Mouse (Mus musculus): Measurements from ENCODE around the gene Cnpy2. TPM values are rescaled to one million over a fixed set of nuclear protein-coding genes. Genes with fewer than 3 reads are reported as not detected.
A peak's percentile ranks its signal among the peaks of the same experiment; 100 is the strongest.
"Not testable (repeated sequence)": the region's sequence is repeated elsewhere in the genome, so short reads cannot be mapped to it uniquely, and the experiment has no call there.

Cnpy2 gene
- polyA plus RNA-seq, 1 experiment from 2014 or later = 221 TPM

- not testable (repeated sequence) for H3K4me3 ChIP-seq (ENCODE audit: low read depth, low read length); H3K4me2 ChIP-seq; ATAC-seq (replicated peaks; ENCODE audit: low FRiP score); H3K27me3 ChIP-seq (replicated peaks; ENCODE audit: control insufficient read depth, insufficient read depth, low read length); H3K4me1 ChIP-seq (replicated peaks; ENCODE audit: control insufficient read depth, insufficient read depth, low read length); DNase-seq (ENCODE audit: low spot score); H3K27ac ChIP-seq (ENCODE audit: low read depth, low read length); H3K9ac ChIP-seq (ENCODE audit: low read depth, low read length); H3K9me3 ChIP-seq (ENCODE audit: control insufficient read depth, low read length)
- peaks cover 18% of the 10 kb centered on the region for H3K36me3 ChIP-seq (ENCODE audit: control insufficient read depth, insufficient read depth, low read length)
- WGBS = 100% methylated on average over 1 of the region's 1 CpGs
These were observed 31.7 kb upstream of the Cnpy2 start for GRCm38 (mm10) chr10:128290594-128290993.

GRCm38 (mm10) chr10:128296370-128297090 lies 25.7 kb upstream of the Cnpy2 start:
- WGBS = 67% methylated on average over 13 of the region's 13 CpGs
- H3K4me2 ChIP-seq = no peak overlapping the region
- H3K27me3 ChIP-seq (replicated peaks; ENCODE audit: control insufficient read depth, insufficient read depth, low read length) = no peaks in the 10 kb centered on the region
- H3K27ac ChIP-seq (ENCODE audit: low read depth, low read length) = no peak overlapping the region
- no peak overlapping the region for H3K4me3 ChIP-seq (ENCODE audit: low read depth, low read length)
- H3K9ac ChIP-seq (ENCODE audit: low read depth, low read length) = no peak overlapping the region
- no peak for DNase-seq (ENCODE audit: low spot score)
- H3K36me3 ChIP-seq (ENCODE audit: control insufficient read depth, insufficient read depth, low read length) = peaks cover 3% of the 10 kb centered on the region; the same call in 1 of the 2 replicates
- no peak for ATAC-seq (replicated peaks; ENCODE audit: low FRiP score)
- H3K4me1 ChIP-seq (replicated peaks; ENCODE audit: control insufficient read depth, insufficient read depth, low read length) = no peaks in the 10 kb centered on the region
- H3K9me3 ChIP-seq (ENCODE audit: control insufficient read depth, low read length) = no peaks in the 10 kb centered on the region

GRCm38 (mm10) chr10:128297221-128297620 lies 25.0 kb upstream of the Cnpy2 start:
- no peak overlapping the region for H3K9ac ChIP-seq (ENCODE audit: low read depth, low read length)
- no peaks in the 10 kb centered on the region for H3K27me3 ChIP-seq (replicated peaks; ENCODE audit: control insufficient read depth, insufficient read depth, low read length)
- H3K36me3 ChIP-seq (ENCODE audit: control insufficient read depth, insufficient read depth, low read length) = no peaks in the 10 kb centered on the region
- 82% methylated on average over 4 of the region's 4 CpGs for WGBS
- H3K4me3 ChIP-seq (ENCODE audit: low read depth, low read length) = no peak overlapping the region
- H3K9me3 ChIP-seq (ENCODE audit: control insufficient read depth, low read length) = no peaks in the 10 kb centered on the region
- ATAC-seq (replicated peaks; ENCODE audit: low FRiP score) (no peak), DNase-seq (ENCODE audit: low spot score) (no peak)
- no peak overlapping the region for H3K27ac ChIP-seq (ENCODE audit: low read depth, low read length)
- H3K4me1 ChIP-seq (replicated peaks; ENCODE audit: control insufficient read depth, insufficient read depth, low read length) = no peaks in the 10 kb centered on the region
- H3K4me2 ChIP-seq = no peak overlapping the region

GRCm38 (mm10) chr10:128297622-128298021 lies 24.6 kb upstream of the Cnpy2 start:
- ATAC-seq (replicated peaks; ENCODE audit: low FRiP score) (no peak), DNase-seq (ENCODE audit: low spot score) (no peak)
- no peak overlapping the region for H3K4me3 ChIP-seq (ENCODE audit: low read depth, low read length)

GRCm38 (mm10) chr10:128298243-128298642 lies 24.0 kb upstream of the Cnpy2 start:
- H3K9ac ChIP-seq (ENCODE audit: low read depth, low read length) = no peak overlapping the region
- no peaks in the 10 kb centered on the region for H3K27me3 ChIP-seq (replicated peaks; ENCODE audit: control insufficient read depth, insufficient read depth, low read length)
- ATAC-seq (replicated peaks; ENCODE audit: low FRiP score) = no peak
- H3K27ac ChIP-seq (ENCODE audit: low read depth, low read length) = no peak overlapping the region
- no peaks in the 10 kb centered on the region for H3K9me3 ChIP-seq (ENCODE audit: control insufficient read depth, low read length)
- H3K4me1 ChIP-seq (replicated peaks; ENCODE audit: control insufficient read depth, insufficient read depth, low read length) = no peaks in the 10 kb centered on the region
- WGBS = 58% methylated on average over 6 of the region's 6 CpGs
- no peak overlapping the region for H3K4me3 ChIP-seq (ENCODE audit: low read depth, low read length)
- DNase-seq (ENCODE audit: low spot score) = no peak
- no peak overlapping the region for H3K4me2 ChIP-seq
- H3K36me3 ChIP-seq (ENCODE audit: control insufficient read depth, insufficient read depth, low read length) = no peaks in the 10 kb centered on the region

More at GRCm38 (mm10) chr10:128297622-128298021, 24.6 kb upstream of the Cnpy2 start:
- no peaks in the 10 kb centered on the region for H3K4me1 ChIP-seq (replicated peaks; ENCODE audit: control insufficient read depth, insufficient read depth, low read length)
- no peaks in the 10 kb centered on the region for H3K36me3 ChIP-seq (ENCODE audit: control insufficient read depth, insufficient read depth, low read length)
- 76% methylated on average over 11 of the region's 11 CpGs for WGBS
- no peaks in the 10 kb centered on the region for H3K9me3 ChIP-seq (ENCODE audit: control insufficient read depth, low read length)
- no peaks in the 10 kb centered on the region for H3K27me3 ChIP-seq (replicated peaks; ENCODE audit: control insufficient read depth, insufficient read depth, low read length)
- 0 out of 2 replicates have a peak overlapping the region, but pooled peaks have one; percentile 3 for H3K9ac ChIP-seq (ENCODE audit: low read depth, low read length)
- H3K4me2 ChIP-seq = no peak overlapping the region
- no peak overlapping the region for H3K27ac ChIP-seq (ENCODE audit: low read depth, low read length)

- Histone ChIP-seq H3K4me3 (ENCODE audit: low read depth, low read length) (no peak within 1 kb of the TSS), H3K4me2 (no peak within 1 kb of the TSS), H3K9me3 (ENCODE audit: control insufficient read depth, low read length) (no peaks in the 10 kb centered on the region), H3K36me3 (ENCODE audit: control insufficient read depth, insufficient read depth, low read length) (no peaks in the 10 kb centered on the region), H3K9ac (ENCODE audit: low read depth, low read length) (0 out of 2 replicates have a peak within 1 kb of the TSS, but pooled peaks have one; percentile 3), H3K4me1 (replicated peaks; ENCODE audit: control insufficient read depth, insufficient read depth, low read length) (peaks cover 1% of the 10 kb centered on the region), H3K27me3 (replicated peaks; ENCODE audit: control insufficient read depth, insufficient read depth, low read length) (no peaks in the 10 kb centered on the region), H3K27ac (ENCODE audit: low read depth, low read length) (no peak within 1 kb of the TSS)
- ATAC-seq (replicated peaks; ENCODE audit: low FRiP score) (no peak), DNase-seq (ENCODE audit: low spot score) (no peak)
- 76% methylated on average over 11 of the region's 11 CpGs for WGBS
These were observed 23.5 kb upstream of the Cnpy2 start, which contains the start of gene Il23a for GRCm38 (mm10) chr10:128298702-128299171. Gene Il23a (minus strand): TSS chr10:128298752.

- Histone ChIP-seq H3K36me3 (ENCODE audit: control insufficient read depth, insufficient read depth, low read length) (no peaks in the 10 kb centered on the region), H3K27me3 (replicated peaks; ENCODE audit: control insufficient read depth, insufficient read depth, low read length) (no peaks in the 10 kb centered on the region), H3K27ac (ENCODE audit: low read depth, low read length) (peak overlapping the region; percentile 91), H3K4me1 (replicated peaks; ENCODE audit: control insufficient read depth, insufficient read depth, low read length) (peaks cover 9% of the 10 kb centered on the region), H3K4me3 (ENCODE audit: low read depth, low read length) (peak overlapping the region; percentile 70), H3K9ac (ENCODE audit: low read depth, low read length) (peak overlapping the region; percentile 87), H3K4me2 (peak overlapping the region; percentile 95), H3K9me3 (ENCODE audit: control insufficient read depth, low read length) (no peaks in the 10 kb centered on the region)
- ATAC-seq (replicated peaks; ENCODE audit: low FRiP score) (no peak), DNase-seq (ENCODE audit: low spot score) (no peak)
- 33% methylated on average over 3 of the region's 3 CpGs for WGBS
These were observed 19.9 kb upstream of the Cnpy2 start for GRCm38 (mm10) chr10:128302357-128302756.

GRCm38 (mm10) chr10:128302785-128303125 lies 19.5 kb upstream of the Cnpy2 start:
- Histone ChIP-seq H3K27me3 (replicated peaks; ENCODE audit: control insufficient read depth, insufficient read depth, low read length) (no peaks in the 10 kb centered on the region), H3K9me3 (ENCODE audit: control insufficient read depth, low read length) (no peaks in the 10 kb centered on the region), H3K36me3 (ENCODE audit: control insufficient read depth, insufficient read depth, low read length) (no peaks in the 10 kb centered on the region), H3K4me2 (peak overlapping the region; percentile 95), H3K27ac (ENCODE audit: low read depth, low read length) (peak overlapping the region; percentile 91), H3K9ac (ENCODE audit: low read depth, low read length) (peak overlapping the region; percentile 87), H3K4me1 (replicated peaks; ENCODE audit: control insufficient read depth, insufficient read depth, low read length) (peaks cover 9% of the 10 kb centered on the region), H3K4me3 (ENCODE audit: low read depth, low read length) (peak overlapping the region; percentile 70)
- WGBS = under 1% methylated on average over 9 of the region's 9 CpGs
- ATAC-seq (replicated peaks; ENCODE audit: low FRiP score) (peak; percentile 19; the same call in 1 of the 2 replicates), DNase-seq (ENCODE audit: low spot score) (no peak)

All from liver, embryonic 11.5 days (tissue).